Mouse (Mus musculus): ENCODE data around the gene Nkg7. TPM values are rescaled to one million over a fixed set of nuclear protein-coding genes. Genes with fewer than 3 reads are reported as not detected.

The Nkg7 gene
- total RNA-seq, 1 experiment, result 0.62 TPM

- no peaks in the 10 kb centered on the region; the same call in 1 of the 2 replicates for H3K9me3 ChIP-seq (ENCODE audit: control insufficient read depth, insufficient read depth, low read depth, low read length)
- DNase-seq (ENCODE audit: low read depth, low spot score), result no peak
- H3K9ac ChIP-seq (ENCODE audit: insufficient read depth, low read depth, low read length, poor library complexity, severe bottlenecking), result no peak overlapping the region
- H3K27ac ChIP-seq (ENCODE audit: insufficient read depth, low read depth, low read length, poor library complexity, severe bottlenecking), result no peak overlapping the region
- peaks cover 31% of the 10 kb centered on the region; the same call in 1 of the 2 replicates for H3K36me3 ChIP-seq (ENCODE audit: control insufficient read depth, insufficient read depth, low read length, poor library complexity, severe bottlenecking)
- TF ChIP-seq HCFC1 (IDR thresholded peaks at IDR 0.05; ENCODE audit: borderline replicate concordance, insufficient read depth, low read length) (no peak), ZNF384 (IDR thresholded peaks at IDR 0.05; ENCODE audit: low read depth, low read length) (no peak), CHD2 (IDR thresholded peaks at IDR 0.05; ENCODE audit: low read depth, low read length) (no peak), MAFK (IDR thresholded peaks at IDR 0.05; ENCODE audit: insufficient read depth, low read depth, low read length) (no peak), ZC3H11A (IDR thresholded peaks at IDR 0.05; ENCODE audit: borderline replicate concordance, low read depth, low read length) (no peak)
- no peak overlapping the region for H3K4me3 ChIP-seq (ENCODE audit: insufficient read depth in 1 of 2, low read depth in 1 of 2, low read length in 2 of 2, poor library complexity in 1 of 2, severe bottlenecking in 1 of 2)
- in situ Hi-C loops (cut with MboI; ENCODE audit: low sequenced_read_pairs in 2 of 2, unreplicated experiment in 2 of 2), result no loop called here
- peaks cover 0 to 2% of the 10 kb centered on the region in 2 experiments; a peak in 2 of 4 replicates for H3K4me1 ChIP-seq (ENCODE audit: control insufficient read depth in 2 of 2, insufficient read depth in 2 of 2, low read length in 2 of 2, poor library complexity in 1 of 2)
These were observed 16.9 kb downstream of the Nkg7 start for GRCm38 (mm10) chr7:43453599-43454355.

DNA sequence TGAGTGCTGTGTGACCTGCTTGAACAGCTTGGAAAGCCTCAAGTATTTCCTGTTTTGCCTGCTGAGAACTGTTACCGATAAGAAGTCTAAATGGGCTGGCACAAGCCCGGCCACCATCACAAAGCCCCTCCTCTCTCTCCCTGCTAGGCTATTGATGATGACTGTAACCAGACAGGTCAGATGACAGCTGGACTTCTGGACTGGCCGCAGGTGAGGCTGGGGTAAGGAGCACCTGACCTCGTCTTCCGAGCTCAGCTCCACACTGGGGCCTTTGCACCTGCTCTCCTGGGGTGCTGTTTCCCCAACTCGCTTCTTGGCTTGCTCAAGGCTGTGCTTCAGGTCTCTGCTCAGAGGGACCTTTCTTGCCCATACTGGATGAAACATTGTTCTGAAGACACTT lies 17.5 kb downstream of the Nkg7 start:
- in situ Hi-C loops (cut with MboI; ENCODE audit: low sequenced_read_pairs in 2 of 2, unreplicated experiment in 2 of 2), result no loop called here
- Histone ChIP-seq H3K4me1 (ENCODE audit: control insufficient read depth in 2 of 2, insufficient read depth in 2 of 2, low read length in 2 of 2, poor library complexity in 1 of 2) (peaks cover 0 to 2% of the 10 kb centered on the region in 2 experiments; a peak in 2 of 4 replicates), H3K4me3 (ENCODE audit: insufficient read depth in 1 of 2, low read depth in 1 of 2, low read length in 2 of 2, poor library complexity in 1 of 2, severe bottlenecking in 1 of 2) (no peak overlapping the region), H3K27ac (ENCODE audit: insufficient read depth, low read depth, low read length, poor library complexity, severe bottlenecking) (no peak overlapping the region), H3K36me3 (ENCODE audit: control insufficient read depth, insufficient read depth, low read length, poor library complexity, severe bottlenecking) (peaks cover 31% of the 10 kb centered on the region; the same call in 1 of the 2 replicates), H3K9me3 (ENCODE audit: control insufficient read depth, insufficient read depth, low read depth, low read length) (no peaks in the 10 kb centered on the region; the same call in 1 of the 2 replicates), H3K9ac (ENCODE audit: insufficient read depth, low read depth, low read length, poor library complexity, severe bottlenecking) (no peak overlapping the region)
- DNase-seq (ENCODE audit: low read depth, low spot score), result no peak
- TF ChIP-seq CHD2 (IDR thresholded peaks at IDR 0.05; ENCODE audit: low read depth, low read length), result no peak
- no peak for TF ChIP-seq ZC3H11A (IDR thresholded peaks at IDR 0.05; ENCODE audit: borderline replicate concordance, low read depth, low read length)
- TF ChIP-seq HCFC1 (IDR thresholded peaks at IDR 0.05; ENCODE audit: borderline replicate concordance, insufficient read depth, low read length), result no peak
- TF ChIP-seq MAFK (IDR thresholded peaks at IDR 0.05; ENCODE audit: insufficient read depth, low read depth, low read length), result no peak
- TF ChIP-seq ZNF384 (IDR thresholded peaks at IDR 0.05; ENCODE audit: low read depth, low read length), result no peak

DNA sequence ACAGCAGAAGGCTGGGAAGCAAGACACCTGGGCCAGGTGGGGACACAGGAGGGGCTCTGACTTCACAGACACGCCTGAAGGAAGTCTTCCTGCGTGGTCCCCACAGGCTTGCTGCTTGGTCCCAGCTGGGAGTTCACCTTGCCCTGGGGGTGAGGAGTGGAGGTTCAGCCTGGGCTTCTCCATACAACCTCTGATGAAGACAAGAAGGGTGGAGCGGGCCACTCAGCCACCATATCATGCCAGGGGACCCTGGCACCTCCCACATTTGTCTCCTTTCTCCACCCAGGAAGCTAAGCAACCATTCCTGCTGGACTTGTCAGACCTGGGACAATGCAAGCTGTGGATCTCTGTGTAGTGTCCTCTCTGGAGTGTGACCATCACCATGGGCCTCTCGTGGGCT lies 26.0 kb downstream of the Nkg7 start, which contains the start of gene Vsig10l:
Gene Vsig10l (plus strand): TSS at position 301 of the 400 bp plus-strand sequence.
- Histone ChIP-seq H3K4me3 (ENCODE audit: insufficient read depth in 1 of 2, low read depth in 1 of 2, low read length in 2 of 2, poor library complexity in 1 of 2, severe bottlenecking in 1 of 2) (no peak within 1 kb of the TSS), H3K36me3 (ENCODE audit: control insufficient read depth, insufficient read depth, low read length, poor library complexity, severe bottlenecking) (no peaks in the 10 kb centered on the region), H3K9ac (ENCODE audit: insufficient read depth, low read depth, low read length, poor library complexity, severe bottlenecking) (no peak within 1 kb of the TSS), H3K27ac (ENCODE audit: insufficient read depth, low read depth, low read length, poor library complexity, severe bottlenecking) (no peak within 1 kb of the TSS), H3K9me3 (ENCODE audit: control insufficient read depth, insufficient read depth, low read depth, low read length) (no peaks in the 10 kb centered on the region), H3K4me1 (ENCODE audit: control insufficient read depth in 2 of 2, insufficient read depth in 2 of 2, low read length in 2 of 2, poor library complexity in 1 of 2) (peaks cover 0 to 3% of the 10 kb centered on the region in 2 experiments; a peak in 1 of 4 replicates)
- DNase-seq (ENCODE audit: low read depth, low spot score), result no peak
- TF ChIP-seq CHD2 (IDR thresholded peaks at IDR 0.05; ENCODE audit: low read depth, low read length), result no peak
- no peak for TF ChIP-seq HCFC1 (IDR thresholded peaks at IDR 0.05; ENCODE audit: borderline replicate concordance, insufficient read depth, low read length)
- no peak for TF ChIP-seq ZNF384 (IDR thresholded peaks at IDR 0.05; ENCODE audit: low read depth, low read length)
- TF ChIP-seq MAFK (IDR thresholded peaks at IDR 0.05; ENCODE audit: insufficient read depth, low read depth, low read length), result no peak
- TF ChIP-seq ZC3H11A (IDR thresholded peaks at IDR 0.05; ENCODE audit: borderline replicate concordance, low read depth, low read length), result no peak
- in situ Hi-C loops (cut with MboI; ENCODE audit: low sequenced_read_pairs in 2 of 2, unreplicated experiment in 2 of 2), result no loop called here

- TF ChIP-seq ZNF384 (IDR thresholded peaks at IDR 0.05; ENCODE audit: low read depth, low read length) (no peak), MAFK (IDR thresholded peaks at IDR 0.05; ENCODE audit: insufficient read depth, low read depth, low read length) (no peak), CHD2 (IDR thresholded peaks at IDR 0.05; ENCODE audit: low read depth, low read length) (no peak), ZC3H11A (IDR thresholded peaks at IDR 0.05; ENCODE audit: borderline replicate concordance, low read depth, low read length) (no peak), HCFC1 (IDR thresholded peaks at IDR 0.05; ENCODE audit: borderline replicate concordance, insufficient read depth, low read length) (no peak)
- Histone ChIP-seq H3K9me3 (ENCODE audit: control insufficient read depth, insufficient read depth, low read depth, low read length) (no peaks in the 10 kb centered on the region), H3K9ac (ENCODE audit: insufficient read depth, low read depth, low read length, poor library complexity, severe bottlenecking) (no peak overlapping the region), H3K4me1 (ENCODE audit: control insufficient read depth in 2 of 2, insufficient read depth in 2 of 2, low read length in 2 of 2, poor library complexity in 1 of 2) (peaks cover 0 to 3% of the 10 kb centered on the region in 2 experiments; a peak in 1 of 4 replicates), H3K36me3 (ENCODE audit: control insufficient read depth, insufficient read depth, low read length, poor library complexity, severe bottlenecking) (no peaks in the 10 kb centered on the region), H3K4me3 (ENCODE audit: insufficient read depth in 1 of 2, low read depth in 1 of 2, low read length in 2 of 2, poor library complexity in 1 of 2, severe bottlenecking in 1 of 2) (no peak overlapping the region), H3K27ac (ENCODE audit: insufficient read depth, low read depth, low read length, poor library complexity, severe bottlenecking) (no peak overlapping the region)
- in situ Hi-C loops (cut with MboI; ENCODE audit: low sequenced_read_pairs in 2 of 2, unreplicated experiment in 2 of 2), result no loop called here
- no peak for DNase-seq (ENCODE audit: low read depth, low spot score)
These were observed 27.1 kb downstream of the Nkg7 start for GRCm38 (mm10) chr7:43463976-43464375.
